Mouse (Mus musculus) myocyte (in vitro differentiated cells): ENCODE results near the gene Fgf18.

ENCODE experiments used
- E2F4 ChIP-seq: IDR thresholded peaks from one replicate; pipeline ENCODE4 v1.6.1; 2011; ENCODE audit warnings: mild to moderate bottlenecking, control low read depth, moderate library complexity; ENCODE audit not compliant: insufficient read depth
- MYOD1 ChIP-seq, 3 experiments: IDR thresholded peaks; one replicate each; pipeline ENCODE4 v1.6.1; 2011; ENCODE audit warnings: control low read depth in 2 of 3, low read depth in 2 of 3, mild to moderate bottlenecking in 2 of 3, moderate library complexity in 1 of 3; ENCODE audit not compliant: insufficient read length in 2 of 3, control insufficient read depth in 1 of 3
- POLR2A ChIP-seq: IDR thresholded peaks from one replicate; pipeline ENCODE4 v1.6.1; 2011; ENCODE audit warnings: low read depth, mild to moderate bottlenecking, control low read depth, moderate library complexity; ENCODE audit not compliant: insufficient read length
- TCF12 ChIP-seq: IDR thresholded peaks from one replicate; pipeline ENCODE4 v1.6.1; 2011; ENCODE audit warnings: mild to moderate bottlenecking, control low read depth; ENCODE audit not compliant: poor library complexity, insufficient read depth, severe bottlenecking
- USF1 ChIP-seq: IDR thresholded peaks from one replicate; pipeline ENCODE4 v1.6.1; 2011; ENCODE audit warnings: low read depth, mild to moderate bottlenecking, control low read depth, moderate library complexity

- no peak for TF ChIP-seq E2F4
- TF ChIP-seq TCF12, result no peak
- TF ChIP-seq POLR2A, result no peak
- TF ChIP-seq MYOD1 (IDR thresholded peaks at IDR 0.05; ENCODE audit: control insufficient read depth in 1 of 3, insufficient read length in 2 of 3, low read depth in 2 of 3), result no peak
- TF ChIP-seq USF1, result no peak
Observed at GRCm38 (mm10) chr11:33118480-33118879, 28.7 kb downstream of the Fgf18 start.
